Mouse (Mus musculus): ENCODE data around the gene Defb30.

DNA sequence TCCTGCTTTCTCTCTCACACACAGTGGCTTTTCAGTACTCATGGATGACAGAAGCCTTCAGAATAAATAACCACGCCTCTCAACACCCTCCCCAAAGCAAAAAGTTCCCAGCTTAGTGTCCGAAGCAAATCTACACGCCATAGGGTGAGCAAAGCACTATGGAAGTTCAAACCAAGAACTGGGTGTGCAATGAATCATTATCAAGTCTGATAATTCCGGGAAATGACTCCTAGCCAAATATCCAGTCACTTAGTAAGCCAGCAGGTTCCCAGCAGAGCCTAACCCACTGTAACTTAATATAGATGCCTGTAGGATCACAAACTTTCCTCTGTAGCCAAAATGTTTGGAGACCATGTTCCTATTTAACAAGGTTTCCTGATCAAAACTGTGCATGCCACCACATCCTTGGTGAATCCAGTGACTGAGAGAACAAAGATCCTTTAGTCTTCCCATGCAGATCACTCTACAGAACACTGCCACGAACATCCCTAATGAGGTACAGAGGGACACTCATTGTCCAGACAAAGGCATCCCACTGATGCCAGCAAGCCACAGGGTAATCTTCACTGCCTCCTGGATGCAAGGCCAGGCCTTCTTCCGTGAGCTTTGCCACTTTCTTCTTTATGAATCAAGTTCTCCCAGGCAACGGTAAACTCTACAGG, 57.8 kb downstream of the Defb30 start:
- TF ChIP-seq TBP (conservative IDR thresholded peaks at IDR 0.05; ENCODE audit: low read depth, low read length) (no peak), POLR2A (IDR thresholded peaks at IDR 0.05; ENCODE audit: low read depth, low read length) (no peak), RCOR1 (conservative IDR thresholded peaks at IDR 0.05; ENCODE audit: low read depth, low read length) (no peak), CTCF (conservative IDR thresholded peaks at IDR 0.05 in 1 of 2, IDR thresholded peaks at IDR 0.05 in 1 of 2; ENCODE audit: low read depth in 2 of 2, low read length in 2 of 2) (no peak), ZC3H11A (IDR thresholded peaks at IDR 0.05; ENCODE audit: low read depth, low read length) (no peak), MXI1 (IDR thresholded peaks at IDR 0.05; ENCODE audit: low read depth, low read length) (no peak), CHD1 (IDR thresholded peaks at IDR 0.05; ENCODE audit: low read depth, low read length) (no peak), UBTF (IDR thresholded peaks at IDR 0.05; ENCODE audit: low read depth, low read length) (no peak), SIN3A (IDR thresholded peaks at IDR 0.05; ENCODE audit: low read length) (no peak), JUND (conservative IDR thresholded peaks at IDR 0.05; ENCODE audit: low read depth, low read length) (no peak), ELF1 (IDR thresholded peaks at IDR 0.05; ENCODE audit: low read depth, low read length) (no peak)

Data from CH12.LX (cell line).